Mouse (Mus musculus): ENCODE data around the gene Slc33a1. TPM values are rescaled to one million over a fixed set of nuclear protein-coding genes. Genes with fewer than 3 reads are reported as not detected.
A peak's percentile ranks its signal among the peaks of the same experiment; 100 is the strongest.

Slc33a1 gene
- total RNA-seq, 4 experiments from 2014 or later, result 25.2 to 27.9 (median 26.1) TPM

GRCm38 (mm10) chr3:63898581-63899308 lies 65.8 kb downstream of the Slc33a1 start:
- peak; percentile 52 to 68 for DNase-seq (ENCODE audit: low spot score in 2 of 2)

GRCm38 (mm10) chr3:63897177-63897576 lies 67.4 kb downstream of the Slc33a1 start:
- no peak for DNase-seq (ENCODE audit: low spot score in 2 of 2)

- DNase-seq (ENCODE audit: low spot score in 2 of 2), result no peak
Observed at GRCm38 (mm10) chr3:63896303-63896702, 68.3 kb downstream of the Slc33a1 start.

- DNase-seq (ENCODE audit: low spot score in 2 of 2), result no peak
Observed at GRCm38 (mm10) chr3:63895786-63896185, 68.8 kb downstream of the Slc33a1 start.

GRCm38 (mm10) chr3:63893677-63894076 lies 70.9 kb downstream of the Slc33a1 start:
- DNase-seq (ENCODE audit: low spot score in 2 of 2), result no peak

- DNase-seq (ENCODE audit: low spot score in 2 of 2), result no peak
Observed at GRCm38 (mm10) chr3:63892154-63892553, 72.4 kb downstream of the Slc33a1 start.

Other genes starting within 250 kb of the Slc33a1 start
- gene Plch1, start 65.3 kb downstream of the Slc33a1 start, total RNA-seq (2022), result 1 to 10 TPM; 4.5 to 6.7 (median 6.5) TPM
- 10 to 100 TPM; 12.1 to 15.5 (median 13.4) TPM for gene E130311K13Rik, start 35.3 kb downstream of the Slc33a1 start, total RNA-seq (2022)
- gene Gmps, start 11.3 kb upstream of the Slc33a1 start, total RNA-seq (2022), result 10 to 100 TPM; 42.0 to 52.1 (median 46.1) TPM
- gene Vmn2r1, start 116.8 kb upstream of the Slc33a1 start, total RNA-seq (2022), result 1 to 10 TPM in 1 of 4 experiments, under 1 TPM in 3; 0.48 to 1.0 (median 0.73) TPM
- not detected for gene Vmn2r2, start 177.2 kb upstream of the Slc33a1 start, total RNA-seq (2022)